Mouse (Mus musculus) ovary, postnatal 10 days (tissue): ENCODE data around the gene Cish.
A peak's percentile ranks its signal among the peaks of the same experiment; 100 is the strongest.
"Not testable (repeated sequence)": the region's sequence is repeated elsewhere in the genome, so short reads cannot be mapped to it uniquely, and the experiment has no call there.

Source experiments
- DNase-seq: peaks from one replicate; pipeline ENCODE4 v3.0.0; 2022; ENCODE audit warnings: low spot score

The Cish gene

GRCm38 (mm10) chr9:107298876-107299275, 3.0 kb downstream of the Cish start:
- no peak for DNase-seq

- DNase-seq: no peak
Measured at GRCm38 (mm10) chr9:107299783-107300182, 4.0 kb downstream of the Cish start.

- DNase-seq: no peak
Measured at GRCm38 (mm10) chr9:107300224-107300973, 4.6 kb downstream of the Cish start.

- DNase-seq: no peak
Measured at GRCm38 (mm10) chr9:107301554-107302331, 5.9 kb downstream of the Cish start.

- no peak for DNase-seq
Measured at GRCm38 (mm10) chr9:107302592-107302991, 6.8 kb downstream of the Cish start.

- DNase-seq: no peak
Measured at GRCm38 (mm10) chr9:107303121-107303820, 7.4 kb downstream of the Cish start.

GRCm38 (mm10) chr9:107303900-107304299, 8.1 kb downstream of the Cish start:
- DNase-seq: no peak

- DNase-seq: no peak
Measured at GRCm38 (mm10) chr9:107304383-107304782, 8.6 kb downstream of the Cish start.

GRCm38 (mm10) chr9:107305012-107305411, 9.2 kb downstream of the Cish start:
- no peak for DNase-seq

GRCm38 (mm10) chr9:107305601-107306542, 10.0 kb downstream of the Cish start:
- DNase-seq: no peak

- DNase-seq: not testable (repeated sequence)
Measured at GRCm38 (mm10) chr9:107306673-107307072, 10.8 kb downstream of the Cish start.

GRCm38 (mm10) chr9:107307099-107307872, 11.5 kb downstream of the Cish start:
- DNase-seq: no peak

- peak; percentile 67 for DNase-seq
Measured at GRCm38 (mm10) chr9:107307886-107308285, 12.1 kb downstream of the Cish start.

- no peak for DNase-seq
Measured at GRCm38 (mm10) chr9:107308346-107309000, 12.6 kb downstream of the Cish start.

- no peak for DNase-seq
Measured at GRCm38 (mm10) chr9:107309171-107309570, 13.3 kb downstream of the Cish start.

- DNase-seq: no peak
Measured at GRCm38 (mm10) chr9:107309600-107309999, 13.8 kb downstream of the Cish start.

- no peak for DNase-seq
Measured at GRCm38 (mm10) chr9:107312811-107313584, 17.2 kb downstream of the Cish start.

- no peak for DNase-seq
Measured at GRCm38 (mm10) chr9:107313926-107314325, 18.1 kb downstream of the Cish start.

- no peak for DNase-seq
Measured at GRCm38 (mm10) chr9:107315791-107316190, 20.0 kb downstream of the Cish start.
